Mouse (Mus musculus) kidney, adult 2 months (tissue): ENCODE measurements around the gene Ntn5.

Experiments used
- CTCF ChIP-seq: fragments of 200-500 bp; conservative IDR thresholded peaks from 2 replicates; pipeline ENCODE4 v1.5.1; 2011; ENCODE audit warnings: low read depth, mild to moderate bottlenecking, control low read depth, low read length, moderate library complexity, mixed read lengths; ENCODE audit not compliant: insufficient read depth, insufficient read length
- POLR2A ChIP-seq: fragments of 200-500 bp; IDR thresholded peaks from one replicate; pipeline ENCODE4 v1.6.1; 2011; ENCODE audit warnings: low read depth, low read length, control low read depth

DNA sequence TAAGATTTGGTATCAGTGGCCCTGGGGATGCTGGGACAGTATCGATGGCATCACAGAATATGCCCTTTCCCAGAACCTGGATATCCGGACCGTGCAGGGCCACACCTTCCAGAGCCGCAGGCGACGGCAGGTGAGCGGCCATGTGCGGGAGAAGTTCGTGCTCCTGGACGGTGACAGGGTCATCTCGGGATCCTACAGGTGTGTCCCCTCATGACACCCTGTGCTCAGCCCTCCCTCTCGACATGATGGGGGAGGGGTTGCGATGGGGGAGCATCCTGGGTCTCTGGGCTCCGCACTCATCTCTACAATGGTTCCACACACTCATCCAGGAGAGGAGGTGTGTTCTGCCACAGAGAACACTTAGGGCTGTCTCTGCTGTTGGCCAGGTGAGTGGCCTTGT, 40.0 kb downstream of the Ntn5 start:
- TF ChIP-seq POLR2A (no peak), CTCF (no peak)
